Mouse (Mus musculus) monocyte, adult 2 months (primary cell): ENCODE measurements around the gene Mdh1b.

ENCODE experiments used
- DNase-seq, 2 experiments: peaks; one replicate each; pipeline ENCODE4 v3.0.0; 2022; ENCODE audit warnings: low spot score in 2 of 2, low read depth in 1 of 2

Gene Mdh1b

GRCm38 (mm10) chr1:63730240-63730771 is at the start of gene Mdh1b, which contains the start of gene Fastkd2:
Gene Mdh1b (minus strand): TSS chr1:63730318.
Gene Fastkd2 (plus strand): TSS chr1:63730614.
- DNase-seq = peak; percentile 69 to 78

GRCm38 (mm10) chr1:63776902-63777630 is 46.9 kb upstream of the Mdh1b start:
- no peak for DNase-seq

GRCm38 (mm10) chr1:63776396-63776795 is 46.3 kb upstream of the Mdh1b start:
- DNase-seq = no peak

GRCm38 (mm10) chr1:63770309-63770708 is 40.2 kb upstream of the Mdh1b start:
- no peak for DNase-seq

DNA sequence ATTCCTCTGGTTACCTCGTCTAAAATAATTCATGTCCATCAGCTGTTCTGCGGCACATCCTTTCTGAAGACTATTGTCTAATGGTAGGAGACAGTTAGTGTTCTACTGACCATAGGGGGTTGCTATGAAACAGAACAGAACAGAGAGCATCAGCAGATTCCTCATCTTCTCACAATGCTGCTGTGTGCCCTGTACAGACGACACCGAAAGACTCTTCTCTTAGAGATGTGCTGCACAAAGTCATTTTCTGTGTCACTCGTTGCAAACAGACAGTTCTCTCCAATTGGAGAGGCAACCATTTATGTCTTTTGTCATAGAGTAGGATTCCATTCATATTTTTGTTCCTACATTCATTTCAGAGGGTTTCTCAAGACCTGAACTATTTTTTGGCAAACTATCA is 39.0 kb upstream of the Mdh1b start, which contains the start of gene 4933402D24Rik:
TSS of gene 4933402D24Rik (minus strand) at position 101 of the 400 bp plus-strand sequence.
- no peak for DNase-seq

- no peak for DNase-seq
These were observed 38.0 kb upstream of the Mdh1b start for GRCm38 (mm10) chr1:63768112-63768511.

GRCm38 (mm10) chr1:63764395-63764794 is 34.3 kb upstream of the Mdh1b start:
- DNase-seq = no peak

- DNase-seq = no peak
These were observed 33.8 kb upstream of the Mdh1b start for GRCm38 (mm10) chr1:63763881-63764386.

DNA sequence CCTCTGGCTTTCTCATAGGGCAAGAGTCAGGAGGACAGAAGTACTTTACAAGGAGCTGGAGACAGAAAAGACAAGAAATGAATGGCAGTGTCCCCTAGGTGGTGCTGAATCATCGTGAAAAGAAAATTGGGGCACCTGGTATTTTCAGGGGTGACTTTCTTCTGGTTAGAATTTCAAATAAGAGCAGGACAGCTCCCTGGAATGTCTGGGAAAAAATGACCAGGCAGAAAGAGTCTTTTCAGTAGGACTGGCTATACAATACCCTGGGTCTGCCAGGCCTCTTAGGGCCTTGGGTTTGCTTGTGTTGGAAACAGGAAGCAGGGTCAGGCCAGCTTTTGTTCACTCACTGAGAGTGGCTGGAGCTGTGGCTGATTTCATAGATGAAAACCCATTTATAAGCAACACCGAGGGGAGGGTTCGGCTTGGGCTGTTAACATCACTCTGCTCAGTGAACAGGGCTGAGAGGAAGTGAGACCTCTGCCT is 33.1 kb upstream of the Mdh1b start:
- DNase-seq = no peak

GRCm38 (mm10) chr1:63756005-63756404 is 25.9 kb upstream of the Mdh1b start:
- DNase-seq = no peak

GRCm38 (mm10) chr1:63729796-63730195 is 322 bp downstream of the Mdh1b start:
- no peak for DNase-seq

GRCm38 (mm10) chr1:63720161-63720560 is 10.0 kb downstream of the Mdh1b start:
- DNase-seq = no peak

DNA sequence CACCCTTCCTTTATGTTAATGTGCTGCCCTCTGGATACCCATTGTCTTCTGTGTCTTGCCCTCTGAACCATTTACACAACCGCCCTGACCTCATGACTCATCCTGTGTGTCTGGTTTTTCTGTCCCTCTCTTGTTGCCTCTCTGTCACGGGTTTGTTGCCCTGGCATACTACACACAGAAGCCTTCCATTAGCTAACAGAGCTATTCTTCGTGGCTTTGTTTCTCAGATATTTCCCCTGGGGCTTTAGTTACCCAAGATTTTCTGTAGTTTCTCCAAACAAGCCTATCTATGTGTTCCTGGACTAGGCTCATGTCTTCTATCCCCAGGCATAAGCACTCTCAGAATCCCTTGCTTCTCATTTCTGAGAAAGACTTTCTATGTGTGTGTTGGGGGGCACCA is 21.2 kb downstream of the Mdh1b start:
- DNase-seq = no peak

DNA sequence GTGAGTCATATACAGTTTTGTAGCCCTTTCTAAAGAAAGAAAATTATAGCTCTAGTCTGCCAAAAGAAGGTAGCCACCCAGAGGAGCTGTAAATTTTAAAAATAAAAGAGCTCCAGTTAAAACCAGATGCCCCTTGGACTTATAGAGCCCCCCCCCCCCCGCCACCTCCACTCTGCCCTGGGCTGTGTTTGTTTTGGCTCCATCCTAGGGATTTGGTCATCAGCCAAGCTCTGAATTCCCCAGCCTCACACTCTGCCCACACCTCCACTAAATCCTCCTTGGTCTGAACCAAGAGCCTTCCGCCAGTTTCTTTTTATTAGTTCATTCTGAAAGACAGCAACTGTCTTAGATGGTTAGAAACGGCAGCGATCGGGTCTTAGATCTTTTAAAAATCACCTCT is 24.4 kb downstream of the Mdh1b start:
- no peak for DNase-seq

DNA sequence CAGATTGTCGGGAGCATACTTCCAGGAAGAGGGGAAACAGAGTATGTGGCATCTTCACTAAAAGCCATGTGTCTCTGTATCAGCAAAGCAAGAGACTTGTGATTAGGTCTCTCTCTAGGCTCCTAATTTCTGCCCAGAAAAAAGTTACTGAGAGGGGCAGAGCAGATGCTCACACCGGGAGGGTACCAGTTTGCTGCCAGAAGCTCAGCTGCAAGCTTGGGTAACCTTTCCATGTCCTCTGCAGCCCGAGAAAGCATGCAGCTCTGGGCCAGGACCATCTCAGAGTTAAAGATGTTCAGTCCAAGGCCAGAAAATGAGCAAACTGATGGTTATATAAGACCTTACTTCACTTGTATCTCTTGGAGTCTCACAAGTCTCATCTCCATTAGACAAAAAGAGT is 33.3 kb downstream of the Mdh1b start:
- no peak for DNase-seq

- DNase-seq = no peak
These were observed 43.3 kb downstream of the Mdh1b start, which contains the start of gene Dytn for GRCm38 (mm10) chr1:63686827-63687226. Gene Dytn (minus strand): TSS chr1:63686927.

DNA sequence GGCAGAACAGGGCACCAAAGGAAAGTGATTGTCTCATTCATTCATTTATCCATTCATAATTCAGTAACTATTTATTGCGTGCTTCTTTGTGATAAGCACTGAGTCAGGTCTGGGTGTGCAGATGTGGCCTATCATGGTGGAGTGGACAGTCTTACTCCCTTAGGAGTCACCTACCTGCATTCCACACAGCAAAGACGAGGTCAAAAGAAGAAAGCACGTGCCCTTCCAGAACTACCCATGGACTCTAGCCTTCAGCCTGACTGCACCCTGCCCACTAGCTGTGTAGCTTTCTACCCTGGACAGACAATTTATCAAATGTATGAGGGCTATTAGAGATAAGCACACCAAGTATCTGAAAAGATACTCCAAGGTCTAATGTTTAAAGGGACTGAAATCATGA is 54.1 kb downstream of the Mdh1b start:
- DNase-seq = no peak

- no peak for DNase-seq
These were observed 61.3 kb downstream of the Mdh1b start for GRCm38 (mm10) chr1:63668852-63669160.

DNA sequence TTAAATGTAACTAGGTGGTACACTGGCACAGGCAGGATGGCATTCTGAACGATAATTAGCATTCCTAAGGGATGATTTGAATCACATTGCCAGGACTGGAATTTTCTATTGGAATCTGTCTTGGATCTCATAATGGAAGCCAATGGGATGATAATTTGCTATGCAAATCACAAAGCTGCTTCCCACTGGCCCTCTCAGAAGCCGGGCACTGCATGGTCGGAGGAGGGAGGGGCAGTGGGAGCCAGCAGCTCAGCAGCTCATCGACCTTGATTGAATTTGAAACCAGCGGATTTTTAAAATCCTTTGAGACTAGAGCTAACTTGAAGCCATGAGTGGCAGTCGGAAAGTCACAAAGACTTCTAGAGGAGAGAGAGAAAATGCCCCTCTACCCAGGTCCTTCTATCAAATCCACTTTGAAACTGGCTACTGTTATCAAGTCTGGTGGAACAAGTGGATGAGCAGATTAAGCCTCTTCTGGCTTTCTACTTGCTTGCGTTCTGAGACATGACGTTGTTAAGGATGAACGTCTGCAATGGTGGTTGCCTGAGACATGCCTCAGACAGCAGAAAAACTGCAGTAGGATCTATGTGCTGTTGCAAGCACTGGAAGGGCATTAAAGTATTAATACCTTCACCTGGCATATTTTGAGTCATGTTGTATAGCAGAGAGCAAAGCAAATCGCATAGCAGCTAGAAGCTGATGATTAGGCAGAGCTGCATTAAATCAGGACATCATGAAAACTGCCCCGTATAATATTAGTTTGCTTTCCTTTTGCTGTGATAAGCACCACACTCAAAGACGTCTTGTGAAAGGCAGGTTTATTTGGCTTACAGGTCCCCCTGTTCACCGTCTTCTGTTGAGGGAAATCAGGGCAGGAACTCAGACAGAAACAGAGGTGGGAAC is 61.9 kb downstream of the Mdh1b start:
- no peak for DNase-seq

DNA sequence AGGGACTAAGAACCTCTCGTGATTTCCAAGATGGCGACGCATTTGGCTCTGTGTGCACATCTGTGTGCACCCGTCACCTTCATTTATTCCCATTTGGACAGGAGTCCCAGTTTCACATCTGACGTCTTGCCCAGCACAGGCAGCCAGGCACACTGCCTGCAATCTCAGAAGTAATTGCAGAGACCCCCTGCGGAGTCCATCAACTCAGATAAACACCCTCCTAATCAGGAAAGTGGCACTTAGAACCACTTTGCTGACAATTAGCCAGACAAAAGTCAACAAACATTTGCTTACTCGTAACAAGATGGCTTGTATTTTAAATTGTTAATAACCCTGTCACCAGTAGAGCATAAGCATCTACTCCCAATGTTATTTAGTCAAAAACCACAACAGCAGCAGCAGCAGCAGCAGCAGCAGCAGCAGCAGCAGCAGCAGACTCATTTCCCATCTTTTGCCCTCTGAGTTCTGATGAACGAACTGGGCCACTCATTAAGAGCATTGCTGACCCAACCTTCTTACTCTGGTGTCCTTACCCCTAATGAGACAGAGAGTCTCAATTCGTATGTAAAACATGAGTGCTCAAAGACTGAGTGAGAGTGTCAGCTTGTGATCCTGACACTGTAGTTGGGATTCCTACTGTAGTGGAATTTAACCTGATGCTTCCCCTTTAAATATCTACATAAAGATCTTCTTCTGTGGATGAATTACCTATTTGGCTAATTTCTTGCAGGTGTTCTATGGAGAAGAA is 62.7 kb downstream of the Mdh1b start:
- DNase-seq = no peak

GRCm38 (mm10) chr1:63666089-63666488 is 64.0 kb downstream of the Mdh1b start:
- DNase-seq = no peak
